Mouse (Mus musculus): Measurements from ENCODE around the gene Gas1. TPM values are rescaled to one million over a fixed set of nuclear protein-coding genes. Genes with fewer than 3 reads are reported as not detected.

Gene Gas1
- 10 to 100 TPM; 35.6 to 72.4 TPM for total RNA-seq (2021)
- long read RNA-seq, experiment 1, transcript Gas1-201 (1 exons, 2,961 nt) = minor isoform, 8 of 381 reads
- long read RNA-seq, experiment 1, transcript Gas1-202 (1 exons, 1,155 nt) = major isoform, 334 of 381 reads
- long read RNA-seq, experiment 1, partial matches to known transcripts = 0 of 381 reads
- long read RNA-seq, experiment 1, other reads (novel, unspliced or antisense) = 39 of 381 reads
- long read RNA-seq, experiment 2, transcript Gas1-202 (1 exons, 1,155 nt) = major isoform, 78 of 84 reads
- long read RNA-seq, experiment 2, partial matches to known transcripts = 0 of 84 reads
- long read RNA-seq, experiment 2, other reads (novel, unspliced or antisense) = 5 of 84 reads

DNA sequence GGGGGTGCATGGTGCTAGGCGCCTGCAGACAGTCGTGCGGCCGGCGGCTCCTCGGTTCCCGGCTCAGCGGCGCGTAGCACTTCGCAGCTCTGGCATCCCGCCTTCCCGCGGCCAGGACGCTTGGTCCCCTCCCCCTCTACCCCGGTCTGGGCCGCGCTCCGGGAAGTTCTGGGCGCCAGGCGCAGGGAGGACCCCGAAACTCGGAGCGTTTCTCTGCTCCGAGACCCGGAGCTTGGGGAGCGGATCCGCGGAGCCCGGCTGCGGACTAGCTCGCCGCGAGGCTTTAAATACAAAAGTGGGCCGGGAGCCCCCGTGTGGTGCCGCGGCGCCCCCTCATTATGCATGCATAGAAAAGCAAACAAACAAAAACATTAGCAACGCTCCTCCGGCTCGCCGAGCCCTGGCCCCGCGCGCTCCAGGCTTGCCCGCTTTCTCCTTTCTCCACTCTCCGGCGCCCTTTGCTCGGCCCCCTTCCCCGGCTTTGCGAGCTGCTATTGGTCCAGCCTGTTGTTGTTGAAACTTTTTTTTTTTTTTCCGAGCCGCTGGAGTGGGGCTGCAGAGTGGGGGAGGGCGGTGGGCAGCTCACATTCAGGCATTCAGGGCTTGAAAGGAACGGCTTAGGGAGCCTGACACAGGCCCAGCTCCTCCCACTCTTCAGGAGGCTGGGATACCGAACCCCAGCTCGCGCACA is at the start of gene Gas1:
Gene Gas1 (minus strand): TSS at position 260 of the 691 bp plus-strand sequence.
- peak; percentile 93 to 94 for DNase-seq

DNA sequence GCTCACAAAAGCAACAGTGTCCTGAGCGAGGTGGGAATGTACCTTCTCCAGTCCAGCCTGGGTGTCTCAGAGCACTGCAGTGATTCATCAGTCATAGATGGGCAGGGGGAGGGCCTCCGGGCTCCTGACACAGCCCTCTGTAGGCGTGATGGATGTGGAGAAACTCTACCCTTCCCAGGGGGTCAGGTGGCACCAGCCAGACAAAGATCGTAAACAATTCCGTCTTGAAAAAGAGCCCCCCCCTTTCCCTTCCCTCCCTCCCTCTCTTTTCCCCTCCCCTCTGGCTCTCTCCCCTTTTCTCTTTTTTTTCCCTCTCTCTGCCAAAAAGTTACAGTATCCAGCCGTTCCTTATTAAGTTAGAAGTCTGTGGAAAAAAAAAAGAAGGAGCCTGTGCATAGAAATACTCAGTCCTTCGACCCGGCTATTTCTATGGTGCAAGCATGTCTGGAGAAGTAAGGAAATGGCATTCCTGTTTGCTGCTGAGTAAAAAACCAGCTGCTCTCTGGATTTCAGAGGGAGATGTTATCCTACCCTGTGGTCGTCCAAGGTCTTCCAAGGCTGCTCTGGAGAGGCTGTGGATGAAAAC is 49.2 kb upstream of the Gas1 start:
- DNase-seq = peak; percentile 7 to 33

- peak in 1 of 2 experiments; percentile 46 for DNase-seq
Observed at GRCm38 (mm10) chr13:60225736-60226135, 48.6 kb upstream of the Gas1 start.

GRCm38 (mm10) chr13:60225276-60225675 is 48.1 kb upstream of the Gas1 start:
- DNase-seq = no peak

DNA sequence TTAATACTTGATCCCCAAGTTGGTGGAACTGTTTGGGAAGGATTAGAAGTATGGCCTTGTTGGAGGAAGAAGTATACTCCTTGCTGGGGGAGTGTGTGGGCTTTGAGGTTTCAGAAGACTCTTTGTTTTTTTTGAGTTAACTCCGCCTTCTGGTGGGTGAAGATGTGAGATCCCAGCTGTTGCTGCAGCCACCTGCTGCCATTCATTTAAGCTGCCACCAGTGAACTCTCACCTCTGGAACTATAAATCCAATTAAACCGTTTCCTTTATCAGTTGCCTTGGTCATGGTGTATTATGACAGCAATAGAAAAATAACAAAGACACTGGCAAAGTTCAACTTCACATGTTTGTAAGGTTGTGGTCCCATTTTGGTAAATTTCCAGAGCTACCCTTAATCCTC is 46.6 kb upstream of the Gas1 start:
- no peak for DNase-seq

DNA sequence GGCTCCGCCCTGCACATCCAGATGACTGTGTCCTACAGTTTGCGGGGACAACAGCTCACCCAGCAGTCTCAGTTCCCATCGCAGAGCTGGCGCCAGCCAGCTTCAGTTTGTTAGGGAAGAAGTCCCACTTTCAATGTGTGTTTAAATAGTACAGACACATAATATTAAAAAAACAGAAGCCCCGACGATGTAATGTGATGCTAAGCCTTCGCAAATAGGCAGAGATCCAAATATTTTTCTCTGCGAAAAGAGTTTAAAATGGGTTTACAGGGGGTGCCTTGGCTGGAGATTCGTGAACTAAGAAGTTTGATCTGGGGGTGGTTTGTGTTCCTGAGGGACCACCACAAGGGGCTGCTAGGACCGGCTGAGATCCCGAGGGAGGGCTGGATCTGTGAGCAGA is 45.2 kb upstream of the Gas1 start:
- no peak for DNase-seq

- no peak for DNase-seq
Observed at GRCm38 (mm10) chr13:60213896-60214295, 36.7 kb upstream of the Gas1 start.

DNA sequence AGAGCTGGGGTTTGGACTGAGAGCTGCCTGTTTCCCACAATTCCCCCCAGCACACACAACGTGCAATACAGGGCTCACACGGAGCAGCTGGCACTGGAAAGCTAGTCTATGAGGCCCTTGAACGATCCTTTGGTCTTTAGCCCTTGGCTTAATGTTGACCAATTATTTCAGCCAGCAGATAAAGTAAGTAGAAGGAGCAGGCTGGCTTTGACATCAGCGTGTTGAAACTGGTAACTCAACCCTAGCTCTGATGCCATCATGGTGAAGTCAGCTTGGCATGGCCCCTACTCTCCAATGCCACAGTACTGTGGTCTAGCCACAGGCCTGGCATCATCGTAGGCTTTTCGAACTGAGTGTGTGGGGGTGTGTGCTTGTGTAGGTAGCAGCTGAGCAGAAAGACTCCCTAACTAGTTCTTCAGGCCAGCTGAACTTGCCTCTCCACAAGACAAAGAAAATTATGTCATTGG is 30.0 kb upstream of the Gas1 start:
- DNase-seq = peak in 1 of 2 experiments; percentile 10

DNA sequence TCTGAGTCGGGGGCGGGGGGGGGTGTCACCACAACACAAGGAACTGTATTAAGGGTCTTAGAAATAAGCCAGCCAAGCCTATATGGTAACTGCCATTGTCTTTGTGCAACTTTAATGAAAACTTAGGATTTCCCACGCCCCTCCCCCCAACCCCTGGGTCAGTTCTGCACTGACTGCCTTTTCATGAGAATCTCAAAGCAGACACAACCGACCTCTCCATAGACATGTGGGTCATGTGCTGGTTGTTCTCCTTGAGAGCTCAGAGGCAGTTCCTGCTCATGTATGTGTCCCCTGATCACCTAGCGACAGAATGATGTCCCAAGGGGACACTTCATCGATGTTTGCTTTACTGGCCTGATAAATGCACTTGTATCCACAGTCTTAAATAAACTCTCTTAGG is 27.6 kb upstream of the Gas1 start:
- no peak for DNase-seq

DNA sequence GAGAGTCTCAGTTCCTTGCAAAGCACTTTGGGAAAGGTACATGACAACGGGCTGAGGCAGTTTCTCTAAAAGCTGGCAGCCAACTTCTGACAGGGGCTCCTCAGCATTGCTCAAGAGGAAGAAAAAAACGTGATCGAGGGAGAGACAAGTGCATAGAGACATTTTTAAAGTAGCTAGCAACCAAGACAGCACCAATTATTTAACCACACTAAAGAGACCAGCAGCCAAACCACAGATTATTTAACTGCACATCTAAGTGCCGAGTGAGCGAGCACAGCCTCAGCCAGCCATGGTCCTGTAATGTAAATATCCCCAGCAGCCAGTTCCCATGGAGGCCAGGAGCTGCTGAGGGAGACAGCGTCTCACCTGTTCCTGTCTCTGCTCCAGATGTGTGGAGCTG is 16.1 kb upstream of the Gas1 start:
- no peak for DNase-seq

DNA sequence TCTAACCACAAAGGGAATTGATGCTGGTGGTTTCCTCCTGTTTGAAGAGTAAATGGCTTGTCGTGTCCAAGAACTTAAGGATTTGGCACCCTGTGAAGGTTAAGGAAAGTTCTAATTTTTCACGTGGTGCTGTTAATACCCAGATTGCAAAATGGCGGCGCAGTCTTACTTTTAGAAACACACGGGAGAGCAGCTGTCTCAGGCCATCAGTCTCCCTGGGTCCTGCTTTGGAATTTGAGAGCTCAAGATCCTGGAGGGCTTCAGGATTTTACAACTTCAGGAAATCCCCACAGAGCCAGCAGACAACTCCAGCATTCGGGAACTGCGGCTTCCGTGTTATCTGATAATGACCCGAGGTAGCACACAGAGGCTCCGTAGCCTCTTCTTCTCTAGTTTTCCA is 12.8 kb upstream of the Gas1 start:
- DNase-seq = no peak

DNA sequence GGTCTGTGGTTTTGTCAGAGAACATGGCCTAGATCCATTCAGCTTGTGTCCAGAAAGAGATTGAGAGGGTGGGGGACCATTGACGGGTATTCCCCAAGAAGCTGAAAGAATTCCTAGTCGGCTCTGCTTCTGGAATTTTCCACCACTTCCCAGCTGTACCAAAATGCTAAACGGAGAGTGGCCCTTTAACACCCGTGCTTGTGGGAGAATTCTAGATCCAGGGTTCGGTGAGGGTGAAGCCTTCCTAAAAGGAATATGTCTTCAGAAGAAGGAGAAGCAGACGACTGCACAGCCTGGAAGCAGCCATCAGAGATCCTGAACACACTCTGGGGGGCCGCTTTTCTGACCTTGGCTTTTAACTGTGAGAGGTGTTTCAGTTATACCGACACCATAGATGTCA is 11.8 kb upstream of the Gas1 start:
- DNase-seq = no peak

DNA sequence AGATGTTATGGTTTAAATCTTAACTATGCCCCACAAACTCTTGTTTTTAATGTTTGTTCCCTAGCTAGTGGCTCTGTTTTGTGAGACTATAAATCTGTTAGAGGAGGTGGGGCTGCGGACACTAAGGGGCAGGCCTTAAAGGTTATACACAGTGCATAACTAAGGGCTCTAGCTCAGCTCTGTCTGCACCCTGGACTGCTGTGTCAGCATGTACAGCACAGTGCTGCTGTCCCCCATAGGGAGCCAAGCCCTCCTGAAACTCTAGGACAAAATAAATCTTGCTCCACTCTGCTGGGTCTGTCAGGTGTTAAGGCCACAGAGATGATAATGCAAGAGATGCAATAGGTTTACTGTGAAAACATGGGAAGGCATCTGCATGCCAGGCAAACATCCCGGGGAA is 10.1 kb upstream of the Gas1 start:
- DNase-seq = no peak

DNA sequence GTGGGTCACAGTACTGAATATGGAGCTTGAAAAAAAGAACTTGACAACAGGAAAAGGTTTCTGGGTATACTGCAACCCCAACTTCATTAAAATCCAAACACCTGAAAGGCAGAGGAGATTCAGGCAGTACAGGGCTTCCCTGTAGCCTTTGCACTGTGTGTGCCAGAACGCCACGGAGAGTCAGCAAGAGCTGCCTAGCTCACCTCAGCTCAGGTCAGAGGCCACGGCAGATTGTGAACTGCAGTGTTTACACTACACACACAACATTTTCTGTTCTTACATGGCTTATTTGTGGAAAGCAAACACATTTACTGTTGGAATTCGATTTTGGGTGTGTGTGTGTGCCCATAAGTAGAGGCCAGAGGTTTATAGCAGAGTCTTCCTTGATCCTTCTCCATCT is 5.2 kb upstream of the Gas1 start:
- DNase-seq = no peak

GRCm38 (mm10) chr13:60179641-60180040 is 2.5 kb upstream of the Gas1 start:
- DNase-seq = no peak

DNA sequence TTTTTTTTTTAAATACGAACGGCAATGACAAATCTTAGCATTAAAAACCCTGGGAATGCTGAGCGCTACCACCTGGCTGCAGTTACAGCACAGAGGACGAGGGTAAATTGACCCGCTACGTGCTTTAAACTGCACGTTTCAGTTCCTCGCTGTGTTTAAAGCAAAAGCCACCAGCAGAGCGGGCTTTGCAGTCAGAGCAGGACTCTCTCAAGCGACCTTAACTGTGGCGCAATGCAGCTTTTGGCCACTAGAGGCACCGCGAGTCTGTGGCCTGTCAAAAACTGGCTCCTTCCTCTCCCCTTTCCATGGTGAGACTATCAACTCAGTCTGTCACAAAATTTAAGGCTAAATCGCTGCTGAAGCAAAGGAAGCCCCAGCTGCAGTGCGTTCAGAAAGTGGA is 1.3 kb upstream of the Gas1 start:
- peak; percentile 95 for DNase-seq

DNA sequence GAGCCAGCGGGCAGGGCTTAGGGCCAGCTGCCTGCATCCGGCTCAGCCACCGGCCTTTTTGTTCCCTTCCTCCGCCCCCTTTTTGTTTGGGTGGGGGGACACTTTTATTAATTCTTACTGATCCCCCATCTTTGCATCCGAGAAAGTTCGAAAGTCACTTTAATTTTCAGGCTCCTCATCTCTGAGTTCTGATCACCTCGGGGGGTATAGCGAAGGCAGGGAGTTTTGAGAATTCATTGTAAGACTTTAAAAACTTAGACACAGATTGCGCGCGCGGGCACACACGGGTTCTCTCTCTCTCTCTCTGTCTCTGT is 589 bp upstream of the Gas1 start:
- no peak for DNase-seq

GRCm38 (mm10) chr13:60176776-60177105 is 424 bp downstream of the Gas1 start:
- no peak for DNase-seq

DNA sequence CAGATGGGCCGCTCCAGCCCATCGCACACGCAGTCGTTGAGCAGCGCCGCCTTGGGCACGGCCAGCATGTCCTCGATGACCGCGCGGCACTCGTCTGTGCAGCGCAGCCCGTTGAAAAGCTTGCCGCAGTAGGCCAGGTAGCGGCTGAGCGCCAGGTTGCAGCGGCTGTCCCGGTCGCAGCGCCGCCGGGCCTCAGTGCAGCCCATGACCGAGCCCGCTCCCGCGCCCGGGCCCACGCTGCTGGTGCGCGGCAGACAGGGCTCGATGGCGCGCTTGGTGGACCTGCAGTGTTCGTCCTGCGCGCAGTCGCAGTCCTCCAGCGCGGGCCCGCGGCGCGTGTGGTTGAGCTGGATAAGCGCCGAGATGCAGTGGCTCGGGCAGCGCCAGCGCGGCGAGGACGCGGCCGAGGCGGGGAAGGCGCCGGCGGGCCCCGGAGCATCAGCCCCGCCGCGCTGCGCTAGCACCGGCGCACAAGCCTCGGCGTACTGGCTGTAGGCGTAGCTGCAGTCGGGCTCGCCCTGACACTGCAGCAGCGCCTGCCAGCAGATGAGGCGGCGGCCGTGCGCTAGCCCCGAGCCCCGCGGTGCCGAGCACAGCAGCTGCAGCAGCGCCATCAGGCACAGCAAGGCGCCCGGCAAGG is 909 bp downstream of the Gas1 start:
- DNase-seq = peak; percentile 77 to 79

GRCm38 (mm10) chr13:60175490-60176135 is 1.6 kb downstream of the Gas1 start:
- DNase-seq = peak; percentile 63 to 75

DNA sequence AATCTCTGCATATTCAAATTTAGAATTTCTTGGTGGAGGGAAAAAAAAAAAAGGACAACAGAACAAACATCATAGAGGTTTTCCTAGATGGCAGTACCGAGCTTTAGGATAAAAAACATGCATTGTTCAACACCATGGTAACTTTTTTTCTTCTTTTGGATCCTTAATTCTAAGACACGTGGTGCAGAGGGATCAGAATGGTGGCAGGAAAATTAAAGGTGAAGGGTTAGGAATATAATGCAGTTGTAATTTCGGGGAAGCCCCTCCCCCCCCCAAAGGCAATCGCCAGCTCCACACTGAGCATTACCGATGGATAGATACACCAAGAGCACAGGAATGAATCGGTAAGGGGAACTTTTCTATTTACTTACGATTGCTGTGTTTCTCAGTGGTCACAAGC is 2.2 kb downstream of the Gas1 start:
- DNase-seq = peak in 1 of 2 experiments; percentile 23

Data from adrenal gland, postnatal 36 days (tissue).